Mouse (Mus musculus): Measurements from ENCODE around the gene Rnf130.

DNA sequence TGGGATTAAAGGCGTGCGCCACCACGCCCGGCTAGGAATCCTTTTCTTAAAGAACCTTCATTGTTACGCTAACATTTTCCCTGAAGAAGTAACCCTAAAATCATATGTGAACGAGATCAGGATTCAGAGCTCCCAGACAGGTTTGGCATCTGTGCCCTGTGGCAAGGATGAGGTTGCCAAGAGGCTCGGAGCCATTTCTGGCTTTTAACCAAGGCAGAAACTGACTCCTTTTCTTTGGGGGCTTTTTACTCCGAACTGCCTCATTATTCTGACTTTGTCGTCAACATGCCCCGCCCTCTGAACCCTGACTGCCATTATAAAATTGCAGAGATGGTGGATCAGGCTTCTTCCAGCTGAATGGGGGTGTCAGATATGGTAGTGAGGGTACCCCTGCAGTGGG is 17.4 kb upstream of the Rnf130 start:
- no peak for TF ChIP-seq CTCF (IDR thresholded peaks at IDR 0.05)
- no peak for TF ChIP-seq EP300 (IDR thresholded peaks at IDR 0.05)

All from lung, postnatal 0 days (tissue).